Mouse (Mus musculus): ENCODE results near the gene Plekhg5. TPM values are rescaled to one million over a fixed set of nuclear protein-coding genes. Genes with fewer than 3 reads are reported as not detected.
A peak's percentile ranks its signal among the peaks of the same experiment; 100 is the strongest.

Plekhg5 gene
- polyA plus RNA-seq, 1 experiment from 2014 or later = 5.0 TPM

DNA sequence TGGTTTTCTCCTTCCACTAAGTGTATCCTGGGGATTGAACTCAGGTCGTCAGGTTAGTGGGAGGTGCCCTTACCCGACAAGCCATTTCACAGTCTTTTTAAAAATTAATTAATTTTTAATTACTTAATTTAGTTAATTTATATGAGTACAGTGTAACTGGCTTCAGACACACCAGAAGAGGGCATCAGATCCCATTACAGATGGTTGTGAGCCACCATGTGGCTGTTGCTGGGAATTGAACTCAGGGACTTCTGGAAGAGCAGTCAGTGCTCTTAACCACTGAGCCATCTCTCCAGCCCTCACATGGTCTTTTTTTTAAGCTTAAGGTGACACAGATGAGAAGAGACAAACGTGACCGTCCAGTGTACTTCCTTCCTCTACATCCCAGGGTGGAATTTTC is 82.7 kb downstream of the Plekhg5 start:
- H3K9ac ChIP-seq (ENCODE audit: low read length) = no peak overlapping the region
- peaks cover 12% of the 10 kb centered on the region; the same call in 1 of the 2 replicates for H3K4me1 ChIP-seq (ENCODE audit: control insufficient read depth, insufficient read depth, low read length)
- H3K27ac ChIP-seq (ENCODE audit: low read depth, low read length) = no peak overlapping the region
- DNase-seq (ENCODE audit: low spot score) (no peak), ATAC-seq (no peak)
- 68% methylated on average over 4 of the region's 4 CpGs for WGBS
- H3K27me3 ChIP-seq (replicated peaks; ENCODE audit: control insufficient read depth, insufficient read depth, low read length) = peaks cover 70% of the 10 kb centered on the region
- no peaks in the 10 kb centered on the region for H3K9me3 ChIP-seq (replicated peaks; ENCODE audit: control insufficient read depth, low read length)
- H3K4me3 ChIP-seq (ENCODE audit: low read depth, low read length) = no peak overlapping the region
- H3K36me3 ChIP-seq (ENCODE audit: control insufficient read depth, insufficient read depth, low read length) = no peaks in the 10 kb centered on the region
- no peak overlapping the region for H3K4me2 ChIP-seq (ENCODE audit: low read length)

DNA sequence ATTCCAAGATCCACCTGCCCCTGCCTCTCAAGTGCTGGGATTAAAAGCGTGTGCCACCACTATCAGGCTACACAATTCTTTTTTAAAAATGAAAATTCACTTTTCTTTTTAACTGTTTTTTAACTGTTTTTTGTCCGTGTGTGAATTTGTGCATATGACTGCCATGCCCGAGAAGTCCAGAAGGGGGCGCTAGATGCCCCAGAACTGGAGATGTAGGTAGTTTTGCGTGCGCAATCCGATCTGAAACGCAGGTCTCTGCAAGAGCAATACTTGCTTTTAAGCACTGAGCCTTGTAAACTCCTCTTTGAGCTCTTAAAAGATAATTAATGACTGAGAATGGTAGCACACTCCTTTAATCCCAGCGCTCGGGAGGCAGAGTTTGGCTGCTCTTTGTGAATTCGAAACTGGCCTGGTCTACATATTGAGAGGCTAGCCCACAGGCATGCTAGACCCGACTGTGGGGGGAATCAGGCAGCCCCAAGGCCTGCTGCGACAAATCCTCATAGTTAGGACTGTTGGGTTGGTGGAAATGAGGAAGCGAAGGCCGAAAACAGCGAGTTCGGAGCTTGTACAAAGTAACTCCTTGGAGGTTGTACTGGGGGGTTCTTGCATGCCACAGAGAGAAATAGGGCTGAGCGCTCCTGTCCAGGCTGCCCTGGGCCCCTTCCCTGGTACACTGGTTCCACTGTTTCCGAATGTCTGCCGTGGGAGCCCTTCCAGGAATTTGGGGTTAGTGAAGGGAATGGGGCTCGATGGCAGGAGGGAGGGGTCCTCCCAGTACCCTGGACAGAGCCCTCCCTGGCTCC is 85.7 kb downstream of the Plekhg5 start:
- peak; percentile 52 for DNase-seq (ENCODE audit: low spot score)
- Histone ChIP-seq H3K9me3 (replicated peaks; ENCODE audit: control insufficient read depth, low read length) (no peaks in the 10 kb centered on the region), H3K9ac (ENCODE audit: low read length) (no peak overlapping the region), H3K27me3 (replicated peaks; ENCODE audit: control insufficient read depth, insufficient read depth, low read length) (peaks cover 67% of the 10 kb centered on the region), H3K4me3 (ENCODE audit: low read depth, low read length) (no peak overlapping the region), H3K4me2 (ENCODE audit: low read length) (0 out of 2 replicates have a peak overlapping the region, but pooled peaks have one; percentile 14), H3K27ac (ENCODE audit: low read depth, low read length) (no peak overlapping the region), H3K4me1 (ENCODE audit: control insufficient read depth, insufficient read depth, low read length) (peaks cover 9% of the 10 kb centered on the region; the same call in 1 of the 2 replicates), H3K36me3 (ENCODE audit: control insufficient read depth, insufficient read depth, low read length) (no peaks in the 10 kb centered on the region)
- 14% methylated on average over 21 of the region's 21 CpGs for WGBS
- ATAC-seq = no peak

GRCm38 (mm10) chr4:152158585-152159284 is 86.4 kb downstream of the Plekhg5 start, which contains the start of gene Hes2:
Hes2 (plus strand) TSS chr4:152158867.
- H3K4me1 ChIP-seq (ENCODE audit: control insufficient read depth, insufficient read depth, low read length) = peaks cover 6% of the 10 kb centered on the region; the same call in 1 of the 2 replicates
- 0 out of 2 replicates have a peak within 1 kb of the TSS, but pooled peaks have one; percentile 20 for H3K4me2 ChIP-seq (ENCODE audit: low read length)
- ATAC-seq (no peak), DNase-seq (ENCODE audit: low spot score) (no peak)
- H3K27ac ChIP-seq (ENCODE audit: low read depth, low read length) = no peak within 1 kb of the TSS
- no peak within 1 kb of the TSS for H3K9ac ChIP-seq (ENCODE audit: low read length)
- 3% methylated on average over 35 of the region's 35 CpGs for WGBS
- peak within 1 kb of the TSS; percentile 2; the same call in 1 of the 2 replicates for H3K4me3 ChIP-seq (ENCODE audit: low read depth, low read length)
- H3K9me3 ChIP-seq (replicated peaks; ENCODE audit: control insufficient read depth, low read length) = no peaks in the 10 kb centered on the region
- H3K36me3 ChIP-seq (ENCODE audit: control insufficient read depth, insufficient read depth, low read length) = no peaks in the 10 kb centered on the region
- peaks cover 61% of the 10 kb centered on the region for H3K27me3 ChIP-seq (replicated peaks; ENCODE audit: control insufficient read depth, insufficient read depth, low read length)

GRCm38 (mm10) chr4:152159285-152159678 is 87.0 kb downstream of the Plekhg5 start:
- Histone ChIP-seq H3K4me3 (ENCODE audit: low read depth, low read length) (peak overlapping the region; percentile 2; the same call in 1 of the 2 replicates), H3K4me1 (ENCODE audit: control insufficient read depth, insufficient read depth, low read length) (peaks cover 4% of the 10 kb centered on the region; the same call in 1 of the 2 replicates), H3K4me2 (ENCODE audit: low read length) (0 out of 2 replicates have a peak overlapping the region, but pooled peaks have one; percentile 20), H3K9me3 (replicated peaks; ENCODE audit: control insufficient read depth, low read length) (no peaks in the 10 kb centered on the region), H3K27me3 (replicated peaks; ENCODE audit: control insufficient read depth, insufficient read depth, low read length) (peaks cover 56% of the 10 kb centered on the region), H3K27ac (ENCODE audit: low read depth, low read length) (no peak overlapping the region), H3K36me3 (ENCODE audit: control insufficient read depth, insufficient read depth, low read length) (no peaks in the 10 kb centered on the region), H3K9ac (ENCODE audit: low read length) (no peak overlapping the region)
- ATAC-seq = no peak
- DNase-seq (ENCODE audit: low spot score) = no peak
- WGBS = 0% methylated on average over 19 of the region's 19 CpGs

DNA sequence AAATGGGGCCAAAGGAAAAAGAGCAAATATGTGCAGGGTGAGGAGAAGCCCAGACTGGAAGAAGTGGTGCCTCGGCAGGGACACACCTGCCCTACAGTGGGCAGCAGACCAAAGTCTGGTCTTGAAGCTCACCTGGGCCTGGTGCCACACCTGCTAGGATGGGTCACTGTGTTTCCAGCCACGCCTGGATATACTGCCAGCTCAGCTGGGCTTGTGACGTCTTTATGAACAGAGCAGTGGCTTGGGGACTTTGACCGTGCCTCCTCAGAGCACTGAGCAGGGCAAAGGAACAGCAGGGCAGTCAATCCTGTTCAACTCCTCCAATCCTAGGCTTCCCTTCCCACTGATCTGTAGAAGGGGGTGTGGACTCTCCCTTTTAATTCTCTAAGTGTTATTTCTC is 88.5 kb downstream of the Plekhg5 start:
- ATAC-seq (no peak), DNase-seq (ENCODE audit: low spot score) (no peak)
- Histone ChIP-seq H3K4me1 (ENCODE audit: control insufficient read depth, insufficient read depth, low read length) (peaks cover 4% of the 10 kb centered on the region; the same call in 1 of the 2 replicates), H3K27ac (ENCODE audit: low read depth, low read length) (no peak overlapping the region), H3K36me3 (ENCODE audit: control insufficient read depth, insufficient read depth, low read length) (no peaks in the 10 kb centered on the region), H3K9ac (ENCODE audit: low read length) (no peak overlapping the region), H3K4me3 (ENCODE audit: low read depth, low read length) (no peak overlapping the region), H3K9me3 (replicated peaks; ENCODE audit: control insufficient read depth, low read length) (no peaks in the 10 kb centered on the region), H3K27me3 (replicated peaks; ENCODE audit: control insufficient read depth, insufficient read depth, low read length) (peaks cover 56% of the 10 kb centered on the region), H3K4me2 (ENCODE audit: low read length) (no peak overlapping the region)
- 29% methylated on average over 4 of the region's 4 CpGs for WGBS

GRCm38 (mm10) chr4:152161601-152162000 is 89.3 kb downstream of the Plekhg5 start:
- Histone ChIP-seq H3K27ac (ENCODE audit: low read depth, low read length) (no peak overlapping the region), H3K9ac (ENCODE audit: low read length) (no peak overlapping the region), H3K4me3 (ENCODE audit: low read depth, low read length) (no peak overlapping the region), H3K4me1 (ENCODE audit: control insufficient read depth, insufficient read depth, low read length) (peaks cover 4% of the 10 kb centered on the region; the same call in 1 of the 2 replicates), H3K36me3 (ENCODE audit: control insufficient read depth, insufficient read depth, low read length) (no peaks in the 10 kb centered on the region), H3K27me3 (replicated peaks; ENCODE audit: control insufficient read depth, insufficient read depth, low read length) (peaks cover 56% of the 10 kb centered on the region), H3K9me3 (replicated peaks; ENCODE audit: control insufficient read depth, low read length) (no peaks in the 10 kb centered on the region), H3K4me2 (ENCODE audit: low read length) (no peak overlapping the region)
- ATAC-seq = no peak
- DNase-seq (ENCODE audit: low spot score) = no peak
- 70% methylated on average over 6 of the region's 6 CpGs for WGBS

GRCm38 (mm10) chr4:152162748-152163147 is 90.5 kb downstream of the Plekhg5 start:
- H3K4me3 ChIP-seq (ENCODE audit: low read depth, low read length) = no peak overlapping the region
- peaks cover 4% of the 10 kb centered on the region; the same call in 1 of the 2 replicates for H3K4me1 ChIP-seq (ENCODE audit: control insufficient read depth, insufficient read depth, low read length)
- no peak overlapping the region for H3K27ac ChIP-seq (ENCODE audit: low read depth, low read length)
- no peak overlapping the region for H3K9ac ChIP-seq (ENCODE audit: low read length)
- H3K9me3 ChIP-seq (replicated peaks; ENCODE audit: control insufficient read depth, low read length) = no peaks in the 10 kb centered on the region
- H3K4me2 ChIP-seq (ENCODE audit: low read length) = no peak overlapping the region
- DNase-seq (ENCODE audit: low spot score) = no peak
- 95% methylated on average over 2 of the region's 2 CpGs for WGBS
- ATAC-seq = no peak
- H3K27me3 ChIP-seq (replicated peaks; ENCODE audit: control insufficient read depth, insufficient read depth, low read length) = peaks cover 49% of the 10 kb centered on the region
- H3K36me3 ChIP-seq (ENCODE audit: control insufficient read depth, insufficient read depth, low read length) = no peaks in the 10 kb centered on the region
